Mouse (Mus musculus) kidney, embryonic 14.5 days (tissue): Measurements from ENCODE around the gene Tex2. TPM values are rescaled to one million over a fixed set of nuclear protein-coding genes. Genes with fewer than 3 reads are reported as not detected.
A peak's percentile ranks its signal among the peaks of the same experiment; 100 is the strongest.

Source experiments
- ATAC-seq: fragments of 200-750 bp; cut with Nextera tagmentation; 2 replicates; pipeline ENCODE4 v1.8.0; 2017; ENCODE audit warnings: moderate number of reproducible peaks, mild to moderate bottlenecking, moderate TSS enrichment, moderate library complexity; ENCODE audit not compliant: low FRiP score, low TSS enrichment
- H3K27ac ChIP-seq: fragments of 300-500 bp; sonication (generic); 2 replicates; pipeline ENCODE4 v1.5.1; 2014; ENCODE audit warnings: low read depth, mild to moderate bottlenecking, low read length, moderate library complexity, mixed read lengths
- H3K27me3 ChIP-seq: fragments of 300-500 bp; sonication (generic); 2 replicates; pipeline ENCODE4 v1.6.1; 2014; ENCODE audit warnings: mild to moderate bottlenecking, low read length; ENCODE audit not compliant: control insufficient read depth, insufficient read depth
- H3K36me3 ChIP-seq: fragments of 300-500 bp; sonication (generic); 2 replicates; pipeline ENCODE4 v1.6.1; 2014; ENCODE audit warnings: low read length, mixed read lengths; ENCODE audit not compliant: control insufficient read depth, insufficient read depth
- H3K4me1 ChIP-seq: fragments of 300-500 bp; sonication (generic); 2 replicates; pipeline ENCODE4 v1.6.1; 2014; ENCODE audit warnings: low read length, mixed read lengths; ENCODE audit not compliant: control insufficient read depth, insufficient read depth
- H3K4me2 ChIP-seq: fragments of 300-500 bp; sonication (generic); replicated peaks from 2 replicates; pipeline ENCODE4 v1.6.1; 2014; ENCODE audit warnings: low read depth, mild to moderate bottlenecking, low read length
- H3K4me3 ChIP-seq: fragments of 300-500 bp; sonication (generic); 2 replicates; pipeline ENCODE4 v1.5.1; 2014; ENCODE audit warnings: mild to moderate bottlenecking, low read length
- H3K9ac ChIP-seq: fragments of 300-500 bp; sonication (generic); 2 replicates; pipeline ENCODE4 v1.6.1; 2014; ENCODE audit warnings: low read depth, mild to moderate bottlenecking, low read length, moderate library complexity
- H3K9me3 ChIP-seq: fragments of 300-500 bp; sonication (generic); 2 replicates; pipeline ENCODE4 v1.6.1; 2016; ENCODE audit warnings: low read length; ENCODE audit not compliant: control insufficient read depth
- WGBS: fragments of 180-500 bp; shearing (Covaris S2); extraction: QIAGEN DNeasy Blood & Tissue Kit; methylation state at CpG from one replicate; pipeline ENCODE4 v1.1.7; 2014; 5-methylcytosine and 5-hydroxymethylcytosine counted together
- polyA plus RNA-seq: library from polyadenylated mRNA; unstranded; fragments of >200 nt; fragmentation: Nextera tagmentation; extraction: Ambion mirVana; gene quantifications from 2 replicates; pipeline ENCODE4 v1.2.1, GENCODE M21; 2014

The Tex2 gene
- polyA plus RNA-seq, 1 experiment from 2014 or later = 9.7 TPM

GRCm38 (mm10) chr11:106532248-106532790 lies 80.9 kb downstream of the Tex2 start:
- H3K4me2 ChIP-seq = no peak overlapping the region
- H3K36me3 ChIP-seq = peaks cover 2% of the 10 kb centered on the region; the same call in 1 of the 2 replicates
- no peaks in the 10 kb centered on the region for H3K27me3 ChIP-seq
- ATAC-seq = peak; percentile 68
- WGBS = 31% methylated on average over 9 of the region's 9 CpGs
- no peaks in the 10 kb centered on the region for H3K9me3 ChIP-seq
- no peak overlapping the region for H3K9ac ChIP-seq
- H3K27ac ChIP-seq = no peak overlapping the region
- H3K4me3 ChIP-seq = no peak overlapping the region
- H3K4me1 ChIP-seq = peaks cover 10% of the 10 kb centered on the region

GRCm38 (mm10) chr11:106529786-106530185 lies 83.4 kb downstream of the Tex2 start:
- no peak overlapping the region for H3K27ac ChIP-seq
- no peak overlapping the region for H3K4me3 ChIP-seq
- H3K9ac ChIP-seq = no peak overlapping the region
- 74% methylated on average over 5 of the region's 5 CpGs for WGBS
- peaks cover 2% of the 10 kb centered on the region; the same call in 1 of the 2 replicates for H3K36me3 ChIP-seq
- H3K27me3 ChIP-seq = no peaks in the 10 kb centered on the region
- H3K4me2 ChIP-seq = no peak overlapping the region
- H3K9me3 ChIP-seq = no peaks in the 10 kb centered on the region
- H3K4me1 ChIP-seq = peaks cover 10% of the 10 kb centered on the region
- ATAC-seq = no peak

- Histone ChIP-seq H3K4me2 (no peak overlapping the region), H3K27me3 (no peaks in the 10 kb centered on the region), H3K27ac (no peak overlapping the region), H3K9ac (no peak overlapping the region), H3K36me3 (peaks cover 2% of the 10 kb centered on the region; the same call in 1 of the 2 replicates), H3K9me3 (no peaks in the 10 kb centered on the region), H3K4me3 (no peak overlapping the region), H3K4me1 (peaks cover 8% of the 10 kb centered on the region)
- 83% methylated on average over 4 of the region's 4 CpGs for WGBS
- no peak for ATAC-seq
These were observed 84.1 kb downstream of the Tex2 start for GRCm38 (mm10) chr11:106529113-106529512.

- H3K9me3 ChIP-seq = no peaks in the 10 kb centered on the region
- H3K27ac ChIP-seq = no peak overlapping the region
- 18% methylated on average over 1 of the region's 1 CpGs for whole genome bisulfite sequencing
- peaks cover 3% of the 10 kb centered on the region; the same call in 1 of the 2 replicates for H3K4me1 ChIP-seq
- H3K4me2 ChIP-seq = no peak overlapping the region
- H3K9ac ChIP-seq = no peak overlapping the region
- no peak overlapping the region for H3K4me3 ChIP-seq
- H3K27me3 ChIP-seq = no peaks in the 10 kb centered on the region
- no peak for ATAC-seq
- peaks cover 2% of the 10 kb centered on the region; the same call in 1 of the 2 replicates for H3K36me3 ChIP-seq
These were observed 85.3 kb downstream of the Tex2 start for GRCm38 (mm10) chr11:106527926-106528325.

GRCm38 (mm10) chr11:106527147-106527821 lies 85.9 kb downstream of the Tex2 start:
- Histone ChIP-seq H3K9ac (no peak overlapping the region), H3K9me3 (no peaks in the 10 kb centered on the region), H3K4me2 (no peak overlapping the region), H3K36me3 (peaks cover 2% of the 10 kb centered on the region; the same call in 1 of the 2 replicates), H3K4me1 (no peaks in the 10 kb centered on the region), H3K27ac (no peak overlapping the region), H3K27me3 (no peaks in the 10 kb centered on the region), H3K4me3 (no peak overlapping the region)
- ATAC-seq = no peak
- 45% methylated on average over 10 of the region's 10 CpGs for WGBS

GRCm38 (mm10) chr11:106522538-106522937 lies 90.7 kb downstream of the Tex2 start:
- Histone ChIP-seq H3K9ac (no peak overlapping the region), H3K4me3 (no peak overlapping the region), H3K9me3 (no peaks in the 10 kb centered on the region), H3K36me3 (no peaks in the 10 kb centered on the region; the same call in 1 of the 2 replicates), H3K27ac (no peak overlapping the region), H3K4me2 (no peak overlapping the region), H3K27me3 (no peaks in the 10 kb centered on the region), H3K4me1 (no peaks in the 10 kb centered on the region)
- peak; percentile 60; the same call in 1 of the 2 replicates for ATAC-seq
- WGBS = 32% methylated on average over 3 of the region's 3 CpGs

- Histone ChIP-seq H3K4me2 (no peak overlapping the region), H3K9me3 (no peaks in the 10 kb centered on the region), H3K9ac (no peak overlapping the region), H3K36me3 (no peaks in the 10 kb centered on the region; the same call in 1 of the 2 replicates), H3K4me3 (no peak overlapping the region), H3K27me3 (no peaks in the 10 kb centered on the region), H3K4me1 (no peaks in the 10 kb centered on the region), H3K27ac (no peak overlapping the region)
- 69% methylated on average over 4 of the region's 4 CpGs for WGBS
- ATAC-seq = no peak
These were observed 91.6 kb downstream of the Tex2 start for GRCm38 (mm10) chr11:106521612-106522011.

- no peak overlapping the region for H3K27ac ChIP-seq
- H3K9ac ChIP-seq = no peak overlapping the region
- no peak overlapping the region for H3K4me2 ChIP-seq
- no peaks in the 10 kb centered on the region for H3K27me3 ChIP-seq
- 48% methylated on average over 3 of the region's 3 CpGs for WGBS
- no peaks in the 10 kb centered on the region for H3K9me3 ChIP-seq
- no peaks in the 10 kb centered on the region; the same call in 1 of the 2 replicates for H3K36me3 ChIP-seq
- H3K4me1 ChIP-seq = no peaks in the 10 kb centered on the region
- ATAC-seq = no peak
- H3K4me3 ChIP-seq = no peak overlapping the region
These were observed 92.8 kb downstream of the Tex2 start for GRCm38 (mm10) chr11:106520404-106520803.

GRCm38 (mm10) chr11:106519519-106519918 lies 93.7 kb downstream of the Tex2 start:
- Histone ChIP-seq H3K4me2 (no peak overlapping the region), H3K9ac (no peak overlapping the region), H3K27ac (no peak overlapping the region), H3K9me3 (no peaks in the 10 kb centered on the region), H3K36me3 (no peaks in the 10 kb centered on the region), H3K4me3 (no peak overlapping the region), H3K27me3 (no peaks in the 10 kb centered on the region), H3K4me1 (no peaks in the 10 kb centered on the region)
- WGBS = 30% methylated on average over 4 of the region's 4 CpGs
- ATAC-seq = no peak
